Mouse (Mus musculus) brain, embryonic 18.5 days (tissue): Measurements from ENCODE around the gene Btbd19.
A peak's percentile ranks its signal among the peaks of the same experiment; 100 is the strongest.

Source experiments
- DNase-seq: peaks from one replicate; pipeline ENCODE4 v3.0.0-alpha.2; 2012; ENCODE audit warnings: low read depth, low spot score

The Btbd19 gene

GRCm38 (mm10) chr4:117134601-117134995 is 9.1 kb upstream of the Btbd19 start:
- DNase-seq = no peak

- peak; percentile 93 for DNase-seq
Observed at GRCm38 (mm10) chr4:117133817-117134600, 8.5 kb upstream of the Btbd19 start, which contains the start of gene Plk3. Gene Plk3 (minus strand): TSS chr4:117133963.

GRCm38 (mm10) chr4:117133366-117133796 is 7.9 kb upstream of the Btbd19 start:
- DNase-seq = no peak

GRCm38 (mm10) chr4:117132794-117133143 is 7.2 kb upstream of the Btbd19 start:
- no peak for DNase-seq

GRCm38 (mm10) chr4:117131890-117132793 is 6.6 kb upstream of the Btbd19 start:
- no peak for DNase-seq

GRCm38 (mm10) chr4:117131198-117131597 is 5.7 kb upstream of the Btbd19 start:
- DNase-seq = no peak

GRCm38 (mm10) chr4:117130790-117131189 is 5.3 kb upstream of the Btbd19 start:
- DNase-seq = no peak

GRCm38 (mm10) chr4:117127991-117128686 is 2.6 kb upstream of the Btbd19 start:
- no peak for DNase-seq

GRCm38 (mm10) chr4:117126675-117127290 is 1.3 kb upstream of the Btbd19 start, which contains the start of gene Tctex1d4:
Gene Tctex1d4 (plus strand): TSS chr4:117126794.
- DNase-seq = no peak

- no peak for DNase-seq
Observed at GRCm38 (mm10) chr4:117125910-117126674, 567 bp upstream of the Btbd19 start.

- no peak for DNase-seq
Observed at GRCm38 (mm10) chr4:117124518-117125347, 792 bp downstream of the Btbd19 start.

GRCm38 (mm10) chr4:117124218-117124517 is 1.4 kb downstream of the Btbd19 start:
- DNase-seq = no peak

- DNase-seq = no peak
Observed at GRCm38 (mm10) chr4:117123546-117124217, 1.8 kb downstream of the Btbd19 start.

- DNase-seq = no peak
Observed at GRCm38 (mm10) chr4:117122209-117122608, 3.3 kb downstream of the Btbd19 start.

GRCm38 (mm10) chr4:117120445-117121414 is 4.8 kb downstream of the Btbd19 start:
- DNase-seq = peak; percentile 90

GRCm38 (mm10) chr4:117120052-117120444 is 5.5 kb downstream of the Btbd19 start:
- no peak for DNase-seq

GRCm38 (mm10) chr4:117119636-117120035 is 5.9 kb downstream of the Btbd19 start:
- DNase-seq = no peak

- DNase-seq = no peak
Observed at GRCm38 (mm10) chr4:117117931-117118330, 7.6 kb downstream of the Btbd19 start.
